Mouse (Mus musculus) forebrain, embryonic 13.5 days (tissue): ENCODE results near the gene Cflar. TPM values are rescaled to one million over a fixed set of nuclear protein-coding genes. Genes with fewer than 3 reads are reported as not detected.

Source experiments
- ATAC-seq: fragments of 200-750 bp; cut with Nextera tagmentation; 2 replicates; pipeline ENCODE4 v1.8.0; 2017
- H3K27ac ChIP-seq: fragments of 300-500 bp; sonication (generic); 2 replicates; pipeline ENCODE4 v1.5.1; 2015; ENCODE audit warnings: inconsistent platforms, mild to moderate bottlenecking, moderate library complexity
- H3K27me3 ChIP-seq: fragments of 300-500 bp; sonication (generic); 2 replicates; pipeline ENCODE4 v1.6.1; 2015; ENCODE audit warnings: mild to moderate bottlenecking, inconsistent platforms
- H3K36me3 ChIP-seq: fragments of 300-500 bp; sonication (generic); 2 replicates; pipeline ENCODE4 v1.6.1; 2015; ENCODE audit warnings: mild to moderate bottlenecking, inconsistent platforms; ENCODE audit not compliant: poor library complexity, severe bottlenecking
- H3K4me1 ChIP-seq: fragments of 300-500 bp; sonication (generic); 2 replicates; pipeline ENCODE4 v1.6.1; 2015; ENCODE audit warnings: inconsistent platforms
- H3K4me2 ChIP-seq: fragments of 300-500 bp; sonication (generic); 2 replicates; pipeline ENCODE4 v1.6.1; 2015; ENCODE audit warnings: inconsistent platforms, mild to moderate bottlenecking, moderate library complexity
- H3K4me3 ChIP-seq: fragments of 300-500 bp; sonication (generic); 2 replicates; pipeline ENCODE4 v1.5.1; 2015; ENCODE audit warnings: mild to moderate bottlenecking, inconsistent platforms
- H3K9ac ChIP-seq: fragments of 300-500 bp; sonication (generic); 2 replicates; pipeline ENCODE4 v1.6.1; 2015; ENCODE audit warnings: mild to moderate bottlenecking, inconsistent platforms
- H3K9me3 ChIP-seq: fragments of 300-500 bp; sonication (generic); replicated peaks from 2 replicates; pipeline ENCODE4 v1.6.1; 2016; ENCODE audit warnings: inconsistent platforms
- WGBS: fragments of 180-500 bp; shearing (Covaris S2); methylation state at CpG from one replicate; pipeline ENCODE4 v1.1.7; 2015; 5-methylcytosine and 5-hydroxymethylcytosine counted together
- polyA plus RNA-seq: library from polyadenylated mRNA; unstranded; fragments of >200 nt; fragmentation: Nextera tagmentation; extraction: Ambion mirVana; gene quantifications from 2 replicates; pipeline ENCODE4 v1.2.1, GENCODE M21; 2015

The Cflar gene
- polyA plus RNA-seq, 1 experiment from 2014 or later: 22.8 TPM

DNA sequence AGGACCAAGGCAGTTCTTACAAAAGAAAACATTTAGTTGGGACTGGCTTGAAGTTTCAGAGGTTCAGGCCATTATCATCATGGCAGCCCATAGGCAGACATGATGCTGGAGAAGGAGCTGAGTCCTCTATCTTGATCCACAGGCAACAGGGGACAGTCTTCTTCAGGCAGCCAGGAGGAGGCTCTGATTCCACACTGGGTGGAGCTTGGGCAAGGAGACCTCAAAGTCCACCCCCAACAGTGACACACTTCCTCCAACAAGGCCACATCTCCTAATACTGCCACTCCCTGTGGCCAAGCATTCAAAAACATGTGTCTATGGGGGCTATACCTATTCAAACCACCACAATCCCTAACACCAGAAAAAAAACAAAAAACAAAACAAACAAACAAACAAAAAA lies 62.0 kb downstream of the Cflar start:
- no peak for ATAC-seq

DNA sequence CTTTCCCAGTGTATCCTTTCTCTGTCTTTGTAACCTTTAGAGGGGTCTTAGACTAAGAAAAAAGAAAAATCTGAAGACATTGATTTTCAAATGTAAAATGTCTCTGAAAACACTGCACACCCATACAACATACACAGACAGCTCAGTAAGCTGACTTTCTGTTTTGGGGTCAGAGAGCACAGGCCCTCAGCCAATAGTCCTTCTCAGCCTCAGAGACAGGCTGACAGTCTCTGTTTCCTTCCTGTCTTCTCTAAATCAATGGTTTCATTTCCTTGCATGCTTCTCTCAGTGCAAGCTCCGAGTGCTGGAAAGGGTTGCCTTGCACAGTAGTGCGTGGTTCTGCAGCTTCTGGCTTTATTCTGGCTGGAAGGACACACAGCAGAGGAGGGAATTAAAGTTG lies 62.6 kb downstream of the Cflar start:
- Histone ChIP-seq H3K27me3 (no peaks in the 10 kb centered on the region), H3K27ac (no peak overlapping the region), H3K4me2 (no peak overlapping the region), H3K4me1 (no peaks in the 10 kb centered on the region), H3K9ac (no peak overlapping the region), H3K4me3 (no peak overlapping the region), H3K36me3 (no peaks in the 10 kb centered on the region), H3K9me3 (no peaks in the 10 kb centered on the region)
- ATAC-seq: no peak
- WGBS: 83% methylated on average over 2 of the region's 2 CpGs

More for the DNA sequence above, 62.0 kb downstream of the Cflar start:
- Histone ChIP-seq H3K4me3 (no peak overlapping the region), H3K27ac (no peak overlapping the region), H3K9me3 (no peaks in the 10 kb centered on the region), H3K27me3 (no peaks in the 10 kb centered on the region), H3K9ac (no peak overlapping the region), H3K4me1 (no peaks in the 10 kb centered on the region), H3K36me3 (no peaks in the 10 kb centered on the region), H3K4me2 (no peak overlapping the region)

DNA sequence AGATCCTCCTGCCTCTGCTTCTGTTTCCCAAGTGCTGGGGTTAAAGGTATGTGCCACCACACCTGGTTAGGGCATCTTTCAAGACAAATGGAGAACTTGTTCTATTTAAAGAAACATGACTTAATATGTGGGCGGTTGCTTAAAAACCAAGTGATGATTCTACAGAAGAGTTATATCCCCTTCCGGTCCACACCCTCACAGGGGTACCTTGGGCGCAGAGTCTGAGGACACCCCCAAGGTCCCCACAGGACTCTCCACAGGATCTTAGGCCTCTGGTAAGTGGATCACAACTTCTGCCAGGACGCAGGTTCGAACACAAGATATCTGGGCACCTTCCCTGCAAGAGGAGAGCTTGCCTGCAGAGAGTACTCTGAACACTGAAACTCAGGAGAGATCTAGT lies 64.1 kb downstream of the Cflar start:
- Histone ChIP-seq H3K9ac (no peak overlapping the region), H3K36me3 (no peaks in the 10 kb centered on the region), H3K9me3 (no peaks in the 10 kb centered on the region), H3K27me3 (no peaks in the 10 kb centered on the region), H3K4me1 (no peaks in the 10 kb centered on the region), H3K27ac (no peak overlapping the region), H3K4me3 (no peak overlapping the region), H3K4me2 (no peak overlapping the region)
- WGBS: 94% methylated on average over 5 of the region's 5 CpGs
- ATAC-seq: no peak

DNA sequence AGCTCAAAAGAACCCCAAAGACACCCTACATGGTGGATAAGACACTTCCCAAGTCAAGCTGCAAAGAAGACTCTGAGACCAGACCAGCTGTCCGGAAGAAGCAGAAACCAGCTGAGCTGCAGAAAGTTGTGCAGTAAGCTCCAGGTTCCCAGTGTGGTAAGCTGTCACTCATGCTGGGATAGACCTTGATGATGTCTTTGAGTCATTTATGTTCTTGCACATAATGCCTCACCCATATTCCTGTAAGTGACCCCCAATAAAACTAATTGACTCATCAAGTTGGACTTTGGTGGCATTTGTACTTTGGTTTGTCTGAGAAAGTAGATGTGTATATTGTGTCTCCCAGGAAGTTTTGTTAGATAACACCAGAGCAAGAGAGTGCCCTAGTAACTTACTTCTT lies 66.3 kb downstream of the Cflar start:
- 97% methylated on average over 1 of the region's 1 CpGs for WGBS
- no peaks in the 10 kb centered on the region for H3K4me1 ChIP-seq
- H3K4me2 ChIP-seq: no peak overlapping the region
- no peaks in the 10 kb centered on the region for H3K27me3 ChIP-seq
- H3K9me3 ChIP-seq: no peaks in the 10 kb centered on the region
- H3K36me3 ChIP-seq: no peaks in the 10 kb centered on the region
- no peak overlapping the region for H3K9ac ChIP-seq
- no peak overlapping the region for H3K4me3 ChIP-seq
- no peak for ATAC-seq
- H3K27ac ChIP-seq: no peak overlapping the region

DNA sequence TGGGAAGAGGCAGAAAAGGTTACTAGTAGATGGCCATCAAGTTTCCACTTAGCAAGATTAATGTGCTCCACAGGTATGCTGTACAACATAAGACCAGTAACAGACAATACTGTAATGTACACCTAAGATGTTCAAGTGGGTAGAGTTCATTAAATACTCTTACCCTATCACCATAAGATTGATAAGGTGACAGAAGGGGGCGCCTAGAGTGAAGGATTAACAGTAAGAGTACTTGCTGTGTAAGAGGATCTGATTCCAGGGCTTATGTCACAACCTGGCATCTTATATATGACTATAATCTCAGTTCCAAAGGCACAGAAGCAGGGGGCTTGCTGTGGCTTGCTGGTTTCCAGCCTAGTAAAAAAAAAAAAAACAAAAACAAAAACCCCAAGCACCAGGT lies 66.9 kb downstream of the Cflar start:
- Histone ChIP-seq H3K9me3 (no peaks in the 10 kb centered on the region), H3K27ac (no peak overlapping the region), H3K36me3 (no peaks in the 10 kb centered on the region), H3K4me3 (no peak overlapping the region), H3K27me3 (no peaks in the 10 kb centered on the region), H3K9ac (no peak overlapping the region), H3K4me2 (no peak overlapping the region), H3K4me1 (no peaks in the 10 kb centered on the region)
- ATAC-seq: no peak
- 18% methylated on average over 1 of the region's 1 CpGs for WGBS

DNA sequence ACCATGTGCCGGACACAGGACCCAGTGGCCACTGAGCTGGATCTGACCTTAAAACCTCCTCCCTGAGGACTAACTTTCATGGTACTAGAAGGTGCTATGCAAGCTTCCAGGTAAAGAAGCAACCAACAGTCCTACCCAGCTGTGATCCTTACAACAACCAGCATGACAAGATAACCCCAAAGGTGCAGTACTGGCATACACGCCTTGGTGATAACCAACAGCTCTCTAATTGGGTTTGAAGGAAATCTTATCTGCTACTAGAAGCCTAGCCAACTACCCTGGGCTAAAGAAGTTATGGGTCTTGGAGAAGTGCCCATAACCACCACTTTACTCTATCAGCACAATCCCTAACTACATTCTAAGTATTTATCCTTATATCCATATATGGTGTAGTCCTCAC lies 75.0 kb downstream of the Cflar start:
- WGBS: 100% methylated on average over 2 of the region's 2 CpGs
- ATAC-seq: no peak
- H3K27ac ChIP-seq: no peak overlapping the region
- no peak overlapping the region for H3K4me3 ChIP-seq
- no peaks in the 10 kb centered on the region for H3K4me1 ChIP-seq
- no peaks in the 10 kb centered on the region for H3K27me3 ChIP-seq
- no peak overlapping the region for H3K9ac ChIP-seq
- H3K4me2 ChIP-seq: no peak overlapping the region
- H3K36me3 ChIP-seq: no peaks in the 10 kb centered on the region
- H3K9me3 ChIP-seq: no peaks in the 10 kb centered on the region

DNA sequence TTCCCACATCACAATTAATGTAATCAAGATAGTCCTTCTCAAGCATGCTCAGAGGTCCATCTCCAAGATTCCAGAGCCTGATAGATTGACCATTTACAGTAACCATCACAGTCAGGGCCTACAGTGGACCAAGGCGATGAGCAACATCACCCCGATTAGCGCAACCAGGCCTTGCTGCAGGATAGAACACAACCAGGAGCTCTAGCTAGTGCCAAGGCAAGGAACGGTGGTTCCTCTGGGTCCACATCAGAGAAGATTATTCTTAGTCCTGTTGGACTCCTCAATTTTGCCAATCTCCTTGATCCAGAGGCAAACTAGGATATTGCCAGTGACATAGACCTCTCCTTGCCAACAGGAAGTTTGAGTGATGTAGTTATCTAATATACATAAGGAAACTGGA lies 77.1 kb downstream of the Cflar start:
- Histone ChIP-seq H3K4me1 (no peaks in the 10 kb centered on the region), H3K9ac (no peak overlapping the region), H3K4me2 (no peak overlapping the region), H3K27me3 (no peaks in the 10 kb centered on the region), H3K27ac (no peak overlapping the region), H3K4me3 (no peak overlapping the region), H3K9me3 (no peaks in the 10 kb centered on the region), H3K36me3 (no peaks in the 10 kb centered on the region)
- WGBS: 98% methylated on average over 4 of the region's 4 CpGs
- no peak for ATAC-seq

DNA sequence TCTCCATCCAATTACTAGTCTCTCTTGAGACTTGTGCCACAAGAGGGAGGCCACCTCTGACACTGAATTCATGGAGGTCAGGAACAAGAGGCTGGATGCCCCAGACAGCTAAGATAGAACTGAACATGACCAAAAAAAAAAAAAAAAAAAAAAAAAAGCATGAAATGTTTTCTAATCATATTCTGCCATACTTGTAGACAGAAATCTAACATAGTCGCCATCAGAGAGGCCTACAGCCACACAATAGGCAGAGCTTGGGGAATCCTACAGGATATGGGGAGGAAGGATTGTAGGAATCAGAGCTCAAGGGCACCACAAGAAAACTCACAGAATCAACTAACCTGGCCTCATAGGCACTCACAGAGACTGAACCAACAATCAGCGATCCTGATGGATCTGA lies 83.4 kb downstream of the Cflar start:
- Histone ChIP-seq H3K27ac (no peak overlapping the region), H3K36me3 (no peaks in the 10 kb centered on the region), H3K4me2 (no peak overlapping the region), H3K27me3 (no peaks in the 10 kb centered on the region), H3K4me1 (peaks cover 11% of the 10 kb centered on the region), H3K9me3 (no peaks in the 10 kb centered on the region), H3K9ac (no peak overlapping the region), H3K4me3 (no peak overlapping the region)
- WGBS: 51% methylated on average over 2 of the region's 2 CpGs
- no peak for ATAC-seq

DNA sequence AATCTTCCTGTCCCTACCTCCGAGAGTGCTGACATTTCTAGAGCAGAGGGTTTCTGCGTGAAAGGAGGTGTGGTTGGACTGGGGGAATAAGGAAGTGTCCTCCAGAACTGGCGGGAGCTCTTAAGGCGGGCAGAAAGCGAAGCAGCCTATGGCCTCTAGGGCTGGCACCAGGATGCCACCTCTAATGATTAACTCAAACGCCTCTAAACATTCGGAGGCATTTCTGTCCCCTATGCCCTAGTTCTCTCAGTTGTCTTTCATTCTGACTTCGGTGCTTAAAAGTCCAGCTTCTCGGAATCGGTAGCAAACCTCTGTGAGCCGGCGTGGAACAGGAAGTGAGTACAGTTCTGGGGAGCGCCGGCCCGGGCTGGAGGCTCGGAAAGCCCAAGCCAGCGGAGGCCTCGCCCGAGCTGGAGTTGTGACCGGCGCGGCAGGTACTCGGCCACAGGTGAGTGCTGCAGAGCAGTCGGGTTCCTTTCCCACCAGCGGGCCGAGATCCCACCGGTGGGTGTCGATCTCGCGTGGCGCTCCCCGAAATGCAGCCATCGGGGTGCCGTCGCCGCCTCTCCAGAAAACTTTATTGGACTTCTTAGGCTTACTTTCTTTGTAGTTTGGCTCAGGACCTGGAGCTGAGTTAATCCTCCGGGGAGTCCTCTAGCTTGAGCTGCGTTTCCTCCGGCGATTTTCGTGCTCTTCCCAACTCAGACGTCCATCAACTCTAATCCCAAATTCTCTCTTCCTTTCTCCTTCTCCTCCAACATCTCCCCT lies 84.2 kb downstream of the Cflar start, which contains the start of gene Casp8:
Casp8 (plus strand) TSS at position 84 of the 768 bp plus-strand sequence.
- WGBS: 1% methylated on average over 42 of the region's 42 CpGs
- H3K36me3 ChIP-seq: no peaks in the 10 kb centered on the region
- H3K9ac ChIP-seq: peak within 1 kb of the TSS; percentile 66
- no peak within 1 kb of the TSS for H3K27ac ChIP-seq
- peak within 1 kb of the TSS; percentile 82 for H3K4me2 ChIP-seq
- peak within 1 kb of the TSS; percentile 47 for H3K4me3 ChIP-seq
- no peaks in the 10 kb centered on the region for H3K9me3 ChIP-seq
- no peaks in the 10 kb centered on the region for H3K27me3 ChIP-seq
- ATAC-seq: no peak
- peaks cover 11% of the 10 kb centered on the region for H3K4me1 ChIP-seq

DNA sequence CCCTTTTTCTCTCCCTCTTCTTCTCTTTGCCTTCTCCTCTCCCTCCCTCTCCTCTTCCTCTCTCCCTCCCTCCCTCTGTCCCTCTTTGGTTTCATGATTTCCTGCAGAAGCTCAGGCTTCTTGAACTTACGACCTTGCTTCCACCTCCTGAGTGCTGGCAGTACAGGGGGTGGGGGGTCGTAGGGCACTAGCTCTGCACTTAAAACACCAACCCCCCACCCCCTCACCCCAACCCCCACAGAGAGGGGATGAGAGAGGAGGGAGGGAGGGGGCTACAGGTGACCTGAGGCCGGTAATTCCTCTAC lies 84.7 kb downstream of the Cflar start:
- H3K9me3 ChIP-seq: no peaks in the 10 kb centered on the region
- H3K4me3 ChIP-seq: peak overlapping the region; percentile 47
- no peak for ATAC-seq
- H3K9ac ChIP-seq: peak overlapping the region; percentile 66; the same call in 1 of the 2 replicates
- H3K4me1 ChIP-seq: peaks cover 11% of the 10 kb centered on the region
- H3K4me2 ChIP-seq: peak overlapping the region; percentile 82
- H3K27me3 ChIP-seq: no peaks in the 10 kb centered on the region
- 5% methylated on average over 3 of the region's 3 CpGs for WGBS
- H3K36me3 ChIP-seq: no peaks in the 10 kb centered on the region
- H3K27ac ChIP-seq: no peak overlapping the region

DNA sequence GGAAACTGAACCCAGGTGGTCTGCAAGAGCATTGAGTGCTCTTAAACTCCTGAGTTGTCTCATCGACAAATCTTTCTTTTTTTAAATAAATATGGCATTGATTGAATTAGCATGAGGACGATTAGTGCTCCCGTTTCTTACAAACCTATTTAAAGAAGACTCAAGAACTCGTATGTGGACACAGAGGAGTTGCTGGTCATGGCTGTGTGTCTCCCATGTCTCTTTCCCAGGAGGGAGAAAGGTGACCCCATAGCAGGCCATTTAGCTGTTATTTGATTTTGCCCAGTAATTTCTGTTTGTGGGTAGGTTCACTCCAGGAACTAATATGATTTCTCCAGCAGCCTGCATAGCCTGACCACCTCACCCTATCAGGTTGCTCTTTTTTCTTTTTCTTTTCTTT lies 85.5 kb downstream of the Cflar start:
- H3K4me3 ChIP-seq: no peak overlapping the region
- peaks cover 11% of the 10 kb centered on the region for H3K4me1 ChIP-seq
- no peaks in the 10 kb centered on the region for H3K9me3 ChIP-seq
- H3K36me3 ChIP-seq: no peaks in the 10 kb centered on the region
- no peak overlapping the region for H3K27ac ChIP-seq
- H3K4me2 ChIP-seq: no peak overlapping the region
- 79% methylated on average over 4 of the region's 4 CpGs for WGBS
- no peak overlapping the region for H3K9ac ChIP-seq
- no peaks in the 10 kb centered on the region for H3K27me3 ChIP-seq
- no peak for ATAC-seq

DNA sequence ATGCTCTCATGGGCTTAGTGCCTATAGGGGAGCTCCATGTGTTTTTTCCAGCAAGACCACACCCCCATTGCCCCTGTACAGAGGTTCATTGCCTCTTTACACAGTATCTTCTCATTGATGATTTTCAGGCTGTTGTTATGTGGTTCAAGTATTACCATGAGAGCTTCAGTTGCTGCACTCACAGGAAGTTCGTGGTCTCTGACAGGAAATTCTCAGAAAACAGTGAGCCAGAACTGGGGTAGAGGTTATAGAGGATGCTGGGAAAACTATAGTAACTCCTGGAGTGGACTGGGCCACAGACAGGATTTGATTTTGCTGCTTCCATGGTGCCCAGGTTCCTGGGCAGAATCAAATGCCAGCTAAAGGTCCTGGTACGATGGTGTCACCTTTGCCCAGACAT lies 86.1 kb downstream of the Cflar start:
- ATAC-seq: no peak
- Histone ChIP-seq H3K27ac (no peak overlapping the region), H3K36me3 (no peaks in the 10 kb centered on the region), H3K27me3 (no peaks in the 10 kb centered on the region), H3K4me2 (no peak overlapping the region), H3K9me3 (no peaks in the 10 kb centered on the region), H3K4me1 (peaks cover 11% of the 10 kb centered on the region), H3K4me3 (no peak overlapping the region), H3K9ac (no peak overlapping the region)
- WGBS: 95% methylated on average over 2 of the region's 2 CpGs

DNA sequence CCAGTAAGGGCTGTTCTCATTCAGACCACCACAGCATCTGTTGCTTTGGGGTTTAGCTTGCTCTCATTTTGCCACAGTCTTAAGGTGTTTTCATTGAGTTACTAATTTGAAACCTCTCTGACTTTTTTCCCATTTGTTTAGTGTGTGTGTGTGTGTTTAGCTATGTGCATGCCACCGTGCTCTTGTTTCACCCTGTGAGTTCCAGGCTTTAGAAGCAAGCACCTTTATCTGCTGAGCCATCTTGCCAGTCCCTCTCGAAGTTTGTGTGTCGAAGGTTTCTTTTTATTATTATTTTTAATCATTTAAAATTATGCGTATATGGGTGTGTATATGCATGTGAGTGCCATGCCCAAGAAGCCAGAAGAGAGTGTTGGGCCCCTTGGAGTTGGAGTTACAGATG lies 87.6 kb downstream of the Cflar start:
- Histone ChIP-seq H3K4me1 (peaks cover 11% of the 10 kb centered on the region), H3K27ac (no peak overlapping the region), H3K36me3 (no peaks in the 10 kb centered on the region), H3K9me3 (no peaks in the 10 kb centered on the region), H3K9ac (no peak overlapping the region), H3K4me2 (no peak overlapping the region), H3K27me3 (no peaks in the 10 kb centered on the region), H3K4me3 (no peak overlapping the region)
- no peak for ATAC-seq
- WGBS: 94% methylated on average over 4 of the region's 4 CpGs
